Mouse (Mus musculus) lung, embryonic 14.5 days (tissue): Measurements from ENCODE around the gene Tubb5. TPM values are rescaled to one million over a fixed set of nuclear protein-coding genes. Genes with fewer than 3 reads are reported as not detected.

Source experiments
- ATAC-seq: fragments of 200-750 bp; cut with Nextera tagmentation; 2 replicates; pipeline ENCODE4 v1.8.0; 2017; ENCODE audit warnings: mild to moderate bottlenecking, moderate TSS enrichment, moderate library complexity; ENCODE audit not compliant: insufficient read depth
- DNase-seq: peaks from one replicate; pipeline ENCODE4 v3.0.0-alpha.2; 2015
- H3K27ac ChIP-seq: fragments of 300-500 bp; sonication (generic); 2 replicates; pipeline ENCODE4 v1.5.1; 2014; ENCODE audit warnings: low read depth, mild to moderate bottlenecking, moderate library complexity
- H3K27me3 ChIP-seq: fragments of 300-500 bp; sonication (generic); 2 replicates; pipeline ENCODE4 v1.6.1; 2014; ENCODE audit warnings: low read length, control low read depth; ENCODE audit not compliant: insufficient read depth
- H3K36me3 ChIP-seq: fragments of 300-500 bp; sonication (generic); 2 replicates; pipeline ENCODE4 v1.6.1; 2014; ENCODE audit warnings: control low read depth; ENCODE audit not compliant: insufficient read depth
- H3K4me1 ChIP-seq: fragments of 300-500 bp; sonication (generic); 2 replicates; pipeline ENCODE4 v1.6.1; 2014; ENCODE audit warnings: antibody characterized with exemption, control low read depth; ENCODE audit not compliant: insufficient read depth
- H3K4me2 ChIP-seq: fragments of 300-500 bp; sonication (generic); 2 replicates; pipeline ENCODE4 v1.6.1; 2014; ENCODE audit warnings: mild to moderate bottlenecking
- H3K4me3 ChIP-seq: fragments of 300-500 bp; sonication (generic); 2 replicates; pipeline ENCODE4 v1.5.1; 2014; ENCODE audit warnings: low read depth, low read length
- H3K9ac ChIP-seq: fragments of 300-500 bp; sonication (generic); 2 replicates; pipeline ENCODE4 v1.6.1; 2014
- H3K9me3 ChIP-seq: fragments of 300-500 bp; sonication (generic); 2 replicates; pipeline ENCODE4 v1.6.1; 2016; ENCODE audit warnings: low read depth, low read length, control low read depth
- CTCF ChIP-seq: IDR thresholded peaks from 2 replicates; pipeline ENCODE4 v1.5.1; 2016; ENCODE audit warnings: antibody characterized with exemption, low read depth
- WGBS: fragments of 180-500 bp; shearing (Covaris S2); extraction: QIAGEN DNeasy Blood & Tissue Kit; methylation state at CpG from one replicate; pipeline ENCODE4 v1.1.7; 2014; 5-methylcytosine and 5-hydroxymethylcytosine counted together
- polyA plus RNA-seq: library from polyadenylated mRNA; unstranded; fragments of >200 nt; fragmentation: Nextera tagmentation; extraction: Ambion mirVana; gene quantifications from 2 replicates; pipeline ENCODE4 v1.2.1, GENCODE M21; 2014

Gene Tubb5
- polyA plus RNA-seq, 1 experiment from 2014 or later = 1,206 TPM

- peaks cover 46% of the 10 kb centered on the region for H3K36me3 ChIP-seq
- ATAC-seq (peak; percentile 15; the same call in 1 of the 2 replicates), DNase-seq (peak; percentile 91)
- 28% methylated on average over 21 of the region's 21 CpGs for WGBS
- H3K9ac ChIP-seq = no peak overlapping the region
- H3K4me3 ChIP-seq = no peak overlapping the region
- H3K27ac ChIP-seq = 0 out of 2 replicates have a peak overlapping the region, but pooled peaks have one; percentile 13
- H3K9me3 ChIP-seq = no peaks in the 10 kb centered on the region
- peak; percentile 95 for TF ChIP-seq CTCF
- H3K4me1 ChIP-seq = peaks cover 7% of the 10 kb centered on the region; the same call in 1 of the 2 replicates
- no peaks in the 10 kb centered on the region for H3K27me3 ChIP-seq
- H3K4me2 ChIP-seq = peak overlapping the region; percentile 46
These were observed 35.8 kb upstream of the Tubb5 start for GRCm38 (mm10) chr17:35873774-35874519.

GRCm38 (mm10) chr17:35870884-35871696 lies 33.0 kb upstream of the Tubb5 start:
- ATAC-seq = no peak
- Histone ChIP-seq H3K4me3 (peak overlapping the region; percentile 68), H3K27me3 (no peaks in the 10 kb centered on the region), H3K9me3 (no peaks in the 10 kb centered on the region), H3K9ac (0 out of 2 replicates have a peak overlapping the region, but pooled peaks have one; percentile 80), H3K36me3 (peaks cover 36% of the 10 kb centered on the region), H3K4me1 (peaks cover 12% of the 10 kb centered on the region), H3K27ac (peak overlapping the region; percentile 74; the same call in 1 of the 2 replicates), H3K4me2 (peak overlapping the region; percentile 98)
- peak; percentile 61 for DNase-seq
- 62% methylated on average over 8 of the region's 8 CpGs for WGBS
- TF ChIP-seq CTCF = peak; percentile 64

- Histone ChIP-seq H3K4me1 (peaks cover 12% of the 10 kb centered on the region), H3K9ac (peak overlapping the region; percentile 80), H3K27ac (peak overlapping the region; percentile 98), H3K9me3 (no peaks in the 10 kb centered on the region), H3K27me3 (no peaks in the 10 kb centered on the region), H3K4me2 (peak overlapping the region; percentile 98), H3K36me3 (peaks cover 31% of the 10 kb centered on the region), H3K4me3 (peak overlapping the region; percentile 68)
- 34% methylated on average over 9 of the region's 9 CpGs for WGBS
- peak; percentile 72 for DNase-seq
- ATAC-seq = peak; percentile 29; the same call in 1 of the 2 replicates
- no peak for TF ChIP-seq CTCF
These were observed 32.2 kb upstream of the Tubb5 start for GRCm38 (mm10) chr17:35870151-35870883.

- Histone ChIP-seq H3K27ac (peak overlapping the region; percentile 98), H3K27me3 (no peaks in the 10 kb centered on the region), H3K9me3 (no peaks in the 10 kb centered on the region), H3K4me1 (peaks cover 15% of the 10 kb centered on the region), H3K4me2 (peak overlapping the region; percentile 98), H3K9ac (peak overlapping the region; percentile 80), H3K4me3 (peak overlapping the region; percentile 68), H3K36me3 (peaks cover 23% of the 10 kb centered on the region)
- DNase-seq (peak; percentile 67), ATAC-seq (no peak)
- 2% methylated on average over 7 of the region's 7 CpGs for WGBS
- no peak for TF ChIP-seq CTCF
These were observed 31.4 kb upstream of the Tubb5 start for GRCm38 (mm10) chr17:35869346-35870067.

- H3K27me3 ChIP-seq = no peaks in the 10 kb centered on the region
- H3K9ac ChIP-seq = peak overlapping the region; percentile 80
- no peak for TF ChIP-seq CTCF
- 2% methylated on average over 7 of the region's 7 CpGs for WGBS
- DNase-seq = no peak
- H3K27ac ChIP-seq = peak overlapping the region; percentile 98
- peak overlapping the region; percentile 98 for H3K4me2 ChIP-seq
- ATAC-seq = no peak
- H3K9me3 ChIP-seq = no peaks in the 10 kb centered on the region
- peaks cover 18% of the 10 kb centered on the region; the same call in 1 of the 2 replicates for H3K36me3 ChIP-seq
- peaks cover 15% of the 10 kb centered on the region for H3K4me1 ChIP-seq
- H3K4me3 ChIP-seq = peak overlapping the region; percentile 68
These were observed 30.8 kb upstream of the Tubb5 start for GRCm38 (mm10) chr17:35868961-35869345.

- peaks cover 15% of the 10 kb centered on the region for H3K4me1 ChIP-seq
- H3K27me3 ChIP-seq = no peaks in the 10 kb centered on the region
- no peak for TF ChIP-seq CTCF
- peak overlapping the region; percentile 68 for H3K4me3 ChIP-seq
- no peaks in the 10 kb centered on the region for H3K9me3 ChIP-seq
- peaks cover 21% of the 10 kb centered on the region for H3K36me3 ChIP-seq
- 15% methylated on average over 16 of the region's 17 CpGs for WGBS
- DNase-seq (peak; percentile 40), ATAC-seq (no peak)
- H3K27ac ChIP-seq = peak overlapping the region; percentile 98
- H3K9ac ChIP-seq = peak overlapping the region; percentile 80
- H3K4me2 ChIP-seq = peak overlapping the region; percentile 98
These were observed 30.2 kb upstream of the Tubb5 start for GRCm38 (mm10) chr17:35868165-35868820.
